ENCODE assay signal across 19 mouse cellular contexts in genomic region chr11:52968809-52969208, GRCm38 (mm10).
"Had no signal": no experiment of that assay in that cellular context is flagged by ENCODE, and none has a peak within 500 bp of the region (broad histone marks: within the 10 kb centered on the region; RNA-seq: fewer than 3 reads in every experiment).

No protein-coding gene starts in this region.

- H3K9me3 ChIP-seq: limb, embryonic 13.5 days; liver, embryonic 13.5 days; midbrain, embryonic 12.5 days; midbrain, embryonic 15.5 days; neural tube, embryonic 12.5 days; neural tube, embryonic 15.5 days had no signal

- H3K4me2 ChIP-seq: limb, embryonic 13.5 days; liver, embryonic 13.5 days; midbrain, embryonic 12.5 days; midbrain, embryonic 15.5 days; neural tube, embryonic 12.5 days; neural tube, embryonic 15.5 days had no signal

- DNase-seq: kidney, adult 9 months; left cerebral cortex, postnatal 4 days; liver, embryonic 13.5 days; lung, adult 2 months; lung, postnatal 14 days; lung, postnatal 4 days; right cerebral cortex, adult 18-20 months; right cerebral cortex, postnatal 14 days; right cerebral cortex, postnatal 4 days; thymus, adult 2 months; thymus, postnatal 14 days; thymus, postnatal 4 days had no signal

- H3K4me1 ChIP-seq: liver, embryonic 13.5 days; midbrain, embryonic 12.5 days; midbrain, embryonic 15.5 days; neural tube, embryonic 12.5 days; neural tube, embryonic 15.5 days had no signal

- H3K27me3 ChIP-seq: limb, embryonic 13.5 days; liver, embryonic 13.5 days; midbrain, embryonic 12.5 days; midbrain, embryonic 15.5 days; neural tube, embryonic 12.5 days; neural tube, embryonic 15.5 days had no signal

- H3K36me3 ChIP-seq: limb, embryonic 13.5 days; liver, embryonic 13.5 days; midbrain, embryonic 12.5 days; midbrain, embryonic 15.5 days; neural tube, embryonic 12.5 days; neural tube, embryonic 15.5 days had no signal

- H3K27ac ChIP-seq: kidney, postnatal 0 days; limb, embryonic 13.5 days; liver, embryonic 13.5 days; midbrain, embryonic 12.5 days; midbrain, embryonic 15.5 days; neural tube, embryonic 12.5 days; neural tube, embryonic 15.5 days; stomach, postnatal 0 days had no signal

- ATAC-seq: midbrain, embryonic 15.5 days had no signal

- H3K9ac ChIP-seq: limb, embryonic 13.5 days; liver, embryonic 13.5 days; midbrain, embryonic 12.5 days; midbrain, embryonic 15.5 days; neural tube, embryonic 12.5 days; neural tube, embryonic 15.5 days had no signal

- H3K4me3 ChIP-seq: limb, embryonic 13.5 days; liver, embryonic 13.5 days; midbrain, embryonic 12.5 days; midbrain, embryonic 15.5 days; neural tube, embryonic 12.5 days; neural tube, embryonic 15.5 days had no signal
